Mouse (Mus musculus) olfactory bulb, adult 2 months (tissue): Measurements from ENCODE around the gene 1600014C10Rik.

Experiments used
- CTCF ChIP-seq: fragments of 200-500 bp; IDR thresholded peaks from 2 replicates; pipeline ENCODE4 v1.5.1; 2012; ENCODE audit warnings: low read depth, mild to moderate bottlenecking, low read length, moderate library complexity; ENCODE audit not compliant: insufficient read depth
- POLR2A ChIP-seq: fragments of 200-500 bp; IDR thresholded peaks from 2 replicates; pipeline ENCODE4 v1.6.1; 2012; ENCODE audit warnings: mild to moderate bottlenecking, low read depth, low read length, moderate library complexity; ENCODE audit not compliant: insufficient read depth

DNA sequence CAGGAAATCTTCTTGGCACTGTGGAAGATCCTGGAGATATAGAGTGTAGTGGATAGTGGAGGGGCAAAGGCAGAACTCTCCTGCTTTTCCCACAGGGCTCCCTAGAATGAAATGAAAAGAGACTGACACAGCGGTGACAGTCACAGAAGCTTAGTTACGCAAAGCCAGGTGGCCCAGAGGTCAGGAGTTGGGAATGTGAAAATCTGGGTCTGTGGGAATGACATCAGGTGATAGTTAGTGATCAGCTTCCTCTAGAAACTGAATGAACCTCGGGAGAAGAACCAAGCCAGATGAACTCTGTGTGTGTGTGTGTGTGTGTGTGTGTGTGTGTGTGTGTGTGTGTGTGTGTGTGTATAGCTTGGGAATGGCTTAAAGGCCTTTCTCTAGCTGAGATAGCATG, 26.0 kb downstream of the 1600014C10Rik start:
- TF ChIP-seq POLR2A: no peak
- no peak for TF ChIP-seq CTCF
